ENCODE assay signal across 8 mouse cellular contexts in the genomic region with DNA sequence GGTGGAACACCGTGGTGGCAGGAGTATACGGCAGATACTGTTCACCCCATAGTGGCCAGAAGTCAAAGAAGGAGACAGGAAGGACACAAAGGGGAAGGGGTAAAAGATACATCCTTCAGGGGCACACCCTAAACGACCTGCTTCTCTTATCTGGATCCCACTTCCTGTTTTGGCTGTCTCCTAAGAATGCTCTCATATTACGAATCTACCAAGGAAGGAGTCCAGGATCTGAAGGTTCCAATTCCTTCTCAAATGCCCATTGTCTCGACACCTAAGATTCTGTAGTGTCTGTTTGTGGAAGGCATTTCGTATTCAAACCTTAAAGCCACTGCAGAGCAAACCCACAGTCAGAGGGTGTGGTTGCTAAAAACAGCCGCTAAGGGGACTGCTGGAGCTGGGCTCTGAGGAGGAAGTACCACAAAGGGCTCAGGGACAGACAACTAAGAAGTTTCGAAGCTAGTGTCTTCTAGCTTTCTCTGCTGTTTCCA. TPM values are rescaled to one million over a fixed set of nuclear protein-coding genes. Genes with fewer than 3 reads are reported as not detected.
DNase-seq lines count a peak whose midpoint lies in the region; ATAC-seq and TF ChIP-seq lines count a peak whose summit lies in the region.
"Had no signal": no experiment of that assay in that cellular context is flagged by ENCODE, and none has a peak within 500 bp of the region (broad histone marks: within the 10 kb centered on the region; RNA-seq: fewer than 3 reads in every experiment).

No protein-coding gene starts in this region.

- no peaks in the 10 kb centered on the region for H3K27me3 ChIP-seq in G1E (ENCODE audit: insufficient read depth, low read length)
- no peaks in the 10 kb centered on the region for H3K27me3 ChIP-seq in hindbrain, embryonic 16.5 days (replicated peaks; ENCODE audit: control insufficient read depth, insufficient read depth, low read length)
- no peaks in the 10 kb centered on the region for H3K27me3 ChIP-seq in kidney, embryonic 15.5 days

- ATAC-seq in G1E (ENCODE audit: extremely low read depth, insufficient number of reproducible peaks, low FRiP score, poor library complexity, severe bottlenecking), result peak; percentile 42
- no peak for ATAC-seq in hindbrain, embryonic 16.5 days
- ATAC-seq in kidney, embryonic 15.5 days (replicated peaks; ENCODE audit: low FRiP score), result no peak

- H3K9me3 ChIP-seq in G1E (replicated peaks), result peaks cover 5% of the 10 kb centered on the region
- no peaks in the 10 kb centered on the region for H3K9me3 ChIP-seq in hindbrain, embryonic 16.5 days (ENCODE audit: control insufficient read depth, low read length)
- H3K9me3 ChIP-seq in kidney, embryonic 15.5 days (replicated peaks), result no peaks in the 10 kb centered on the region

- peaks cover 63% of the 10 kb centered on the region for H3K36me3 ChIP-seq in G1E (replicated peaks)
- no peaks in the 10 kb centered on the region for H3K36me3 ChIP-seq in hindbrain, embryonic 16.5 days (ENCODE audit: control insufficient read depth, insufficient read depth, low read length)
- no peaks in the 10 kb centered on the region for H3K36me3 ChIP-seq in kidney, embryonic 15.5 days

- WGBS in hindbrain, embryonic 16.5 days, result 54% methylated on average over 8 of the region's 8 CpGs
- WGBS in kidney, embryonic 15.5 days, result 26% methylated on average over 8 of the region's 8 CpGs

- H3K9ac ChIP-seq in hindbrain, embryonic 16.5 days (ENCODE audit: low read depth, low read length), result no peak overlapping the region
- no peak overlapping the region for H3K9ac ChIP-seq in kidney, embryonic 15.5 days

- peak; percentile 100 for DNase-seq in G1E (ENCODE audit: low spot score)
- peak; percentile 21 for DNase-seq in embryo, embryonic 10 days (ENCODE audit: low spot score)
- peak; percentile 94 for DNase-seq in induced T-regulatory cell, adult 2 months (ENCODE audit: low read depth)
- peak; percentile 88 for DNase-seq in naive thymus-derived CD4-positive, alpha-beta T cell, adult 2 months (ENCODE audit: low read depth)
- no peak for DNase-seq in right cerebral cortex, adult 18-20 months

- H3K4me3 ChIP-seq in G1E (ENCODE audit: low read depth, low read length), result peak overlapping the region; percentile 27; the same call in 1 of the 2 replicates
- H3K4me3 ChIP-seq in hindbrain, embryonic 16.5 days (ENCODE audit: low read length), result no peak overlapping the region
- no peak overlapping the region for H3K4me3 ChIP-seq in kidney, embryonic 15.5 days (replicated peaks)

- H3K27ac ChIP-seq in hindbrain, embryonic 16.5 days (ENCODE audit: low read depth, low read length), result no peak overlapping the region
- H3K27ac ChIP-seq in kidney, embryonic 15.5 days, result no peak overlapping the region

- peaks cover 75% of the 10 kb centered on the region for H3K4me1 ChIP-seq in G1E (ENCODE audit: insufficient read depth, low read depth, low read length)
- no peaks in the 10 kb centered on the region for H3K4me1 ChIP-seq in hindbrain, embryonic 16.5 days (ENCODE audit: control insufficient read depth, insufficient read depth, low read depth, low read length)
- H3K4me1 ChIP-seq in kidney, embryonic 15.5 days, result peaks cover 25% of the 10 kb centered on the region

- no peak overlapping the region for H3K4me2 ChIP-seq in hindbrain, embryonic 16.5 days (ENCODE audit: low read length)
- H3K4me2 ChIP-seq in kidney, embryonic 15.5 days, result no peak overlapping the region

- no peak for TF ChIP-seq CTCF in G1E (IDR thresholded peaks at IDR 0.05; ENCODE audit: low read depth, low read length)

RNA-seq across cellular contexts. Expression of gene Ccr1, which starts 39.7 kb away (rescaled TPM):
- 1.8 and 2.2 TPM in 2 replicates for total RNA-seq in G1E (2014; fragmentation: Nextera tagmentation)
- total RNA-seq in G1E (2017), result 3.7 and 3.9 TPM in 2 replicates
- polyA plus RNA-seq in G1E (2012), result 0.03 and 0.04 TPM in 2 replicates
- 0.70 and 0.76 TPM in 2 replicates for polyA plus RNA-seq in hindbrain, embryonic 16.5 days (2015; fragmentation: Nextera tagmentation; extraction: Ambion mirVana)
- 1.9 and 2.7 TPM in 2 replicates for polyA plus RNA-seq in kidney, embryonic 15.5 days (2015; fragmentation: Nextera tagmentation; extraction: Ambion mirVana)

RNA-seq across cellular contexts. Expression of gene Ccr1l1, which starts 49.4 kb away (rescaled TPM):
- not detected in 2 replicates for total RNA-seq in G1E (2014; fragmentation: Nextera tagmentation)
- 0.11 and 0.46 TPM in 2 replicates for total RNA-seq in G1E (2017)
- not detected in 2 replicates for polyA plus RNA-seq in G1E (2012)
- not detected in 2 replicates for polyA plus RNA-seq in hindbrain, embryonic 16.5 days (2015; fragmentation: Nextera tagmentation; extraction: Ambion mirVana)
- polyA plus RNA-seq in kidney, embryonic 15.5 days (2015; fragmentation: Nextera tagmentation; extraction: Ambion mirVana), result not detected in 2 replicates
- polyA plus RNA-seq: stomach, embryonic 14.5 days had no signal
